ENCODE assay signal across 31 mouse cellular contexts in genomic region chr11:106773061-106773460, GRCm38 (mm10). TPM values are rescaled to one million over a fixed set of nuclear protein-coding genes. Genes with fewer than 3 reads are reported as not detected.
"Had no signal": no experiment of that assay in that cellular context is flagged by ENCODE, and none has a peak within 500 bp of the region (broad histone marks: within the 10 kb centered on the region; RNA-seq: fewer than 3 reads in every experiment).

No protein-coding gene starts in this region.

- H3K27ac ChIP-seq: heart, embryonic 13.5 days; heart, embryonic 15.5 days; hindbrain, embryonic 10.5 days; hindbrain, embryonic 12.5 days; hindbrain, embryonic 13.5 days; hindbrain, embryonic 14.5 days; hindbrain, embryonic 15.5 days; hindbrain, postnatal 0 days; intestine, embryonic 15.5 days; kidney, embryonic 15.5 days; kidney, postnatal 0 days; layer of hippocampus, adult 2 months; left cerebral cortex, adult 2 months had no signal

- H3K27me3 ChIP-seq: heart, embryonic 12.5 days; heart, embryonic 13.5 days; heart, embryonic 15.5 days; hindbrain, embryonic 12.5 days; hindbrain, embryonic 13.5 days; hindbrain, embryonic 15.5 days; intestine, embryonic 15.5 days; kidney, embryonic 15.5 days had no signal

- H3K4me3 ChIP-seq: heart, embryonic 12.5 days; heart, embryonic 13.5 days; heart, embryonic 15.5 days; hindbrain, embryonic 10.5 days; hindbrain, embryonic 12.5 days; hindbrain, embryonic 13.5 days; hindbrain, embryonic 15.5 days; intestine, embryonic 15.5 days; kidney, embryonic 15.5 days; layer of hippocampus, adult 2 months; left cerebral cortex, adult 2 months had no signal

- H3K9me3 ChIP-seq: heart, embryonic 12.5 days; heart, embryonic 15.5 days; hindbrain, embryonic 15.5 days; intestine, embryonic 15.5 days; kidney, embryonic 15.5 days had no signal

- DNase-seq: heart, postnatal 10 days; heart, postnatal 14 days; heart, postnatal 4 days; kidney, adult 11 months; kidney, adult 18-20 months; kidney, adult 2 months; kidney, adult 8-10 months; kidney, adult 9 months; kidney, postnatal 10 days; kidney, postnatal 14 days; kidney, postnatal 25 days; kidney, postnatal 36 days; kidney, postnatal 4 days; layer of hippocampus, adult 9-11 months; layer of hippocampus, postnatal 36 days had no signal

- H3K4me1 ChIP-seq: hindbrain, embryonic 10.5 days; hindbrain, embryonic 12.5 days had no signal

RNA-seq across cellular contexts. Expression of gene Milr1, which starts 22.0 kb away (rescaled TPM):
- total RNA-seq: hindbrain, postnatal 0 days; layer of hippocampus, adult 2 months; layer of hippocampus, postnatal 14 days; layer of hippocampus, postnatal 25 days; layer of hippocampus, postnatal 36 days had no signal
